Mouse (Mus musculus) midbrain, embryonic 14.5 days (tissue): Measurements from ENCODE around the gene Stk26. TPM values are rescaled to one million over a fixed set of nuclear protein-coding genes. Genes with fewer than 3 reads are reported as not detected.

Experiments used
- polyA plus RNA-seq: library from polyadenylated mRNA; unstranded; fragments of >200 nt; fragmentation: Nextera tagmentation; extraction: Ambion mirVana; gene quantifications from 2 replicates; pipeline ENCODE4 v1.2.1, GENCODE M21; 2014

Gene Stk26
- polyA plus RNA-seq, 1 experiment from 2014 or later = 0.17 TPM

Other genes with a start within 250 kb of the Stk26 start
- gene Frmd7, start 101.7 kb downstream of the Stk26 start, polyA plus RNA-seq = 0.16 TPM in 1 of 2 replicates, not detected in the other
- 19.9 and 22.4 TPM in 2 replicates for gene Rap2c, start 177.0 kb downstream of the Stk26 start, polyA plus RNA-seq